ENCODE assay signal across 10 mouse cellular contexts in the genomic region with DNA sequence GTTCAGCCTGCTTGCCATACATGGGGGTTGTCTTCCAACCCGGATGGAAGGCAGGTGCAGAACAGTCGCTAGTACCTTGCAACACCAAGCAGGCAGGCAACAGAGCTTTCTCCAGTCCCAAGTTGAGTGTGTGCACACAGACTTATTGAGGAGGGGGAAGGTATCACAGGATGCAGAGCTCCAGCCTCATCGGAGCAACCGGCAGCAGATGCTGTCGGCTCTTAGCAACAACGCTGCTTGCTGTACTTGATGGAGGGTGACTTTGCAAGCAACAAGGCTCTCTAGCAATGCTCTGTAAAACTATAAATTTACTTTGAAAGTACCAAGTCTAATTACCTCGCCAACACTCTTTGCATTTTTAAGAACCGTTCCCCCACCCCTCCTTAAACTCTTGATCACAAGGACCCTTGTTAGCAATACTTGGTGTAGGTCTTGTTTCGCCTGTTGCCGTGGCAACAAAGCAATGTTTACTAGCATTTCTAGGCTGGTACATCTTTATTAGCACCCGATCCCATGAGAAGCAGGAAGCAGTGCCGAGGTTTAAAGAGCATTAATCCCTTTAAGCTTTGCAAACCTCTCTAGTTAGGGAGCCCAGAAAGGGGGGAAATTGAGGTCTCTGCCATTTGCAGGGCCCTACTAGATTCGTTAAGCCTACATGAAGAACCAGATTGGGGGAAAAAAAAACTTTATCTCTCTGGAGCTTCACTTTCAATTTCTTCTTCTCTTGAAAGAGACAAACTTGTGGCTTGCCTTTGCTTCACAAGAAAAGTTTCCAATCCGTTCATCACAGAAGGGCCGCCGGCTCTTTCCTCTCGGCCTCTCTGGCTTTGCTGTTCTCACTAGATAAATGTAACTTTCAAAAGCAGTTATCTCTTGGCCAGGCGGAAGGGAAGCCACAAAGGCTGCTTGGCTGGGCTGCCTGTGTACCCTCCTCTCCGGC.
A peak's percentile ranks its signal among the peaks of the same experiment; 100 is the strongest.
DNase-seq lines count a peak whose midpoint lies in the region; ATAC-seq and TF ChIP-seq lines count a peak whose summit lies in the region.
"Had no signal": no experiment of that assay in that cellular context is flagged by ENCODE, and none has a peak within 500 bp of the region (broad histone marks: within the 10 kb centered on the region; RNA-seq: fewer than 3 reads in every experiment).

No protein-coding gene starts in this region.

- peak overlapping the region; percentile 29; the same call in 1 of the 2 replicates for H3K9ac ChIP-seq in heart, embryonic 12.5 days
- H3K9ac ChIP-seq in MEL (ENCODE audit: control insufficient read depth, low read depth, low read length, poor library complexity, severe bottlenecking): no peak overlapping the region
- H3K9ac ChIP-seq in forebrain, embryonic 16.5 days (replicated peaks; ENCODE audit: low read depth, low read length): no peak overlapping the region; the same call in 1 of the 2 replicates
- H3K9ac ChIP-seq: embryonic facial prominence, embryonic 12.5 days; limb, embryonic 15.5 days had no signal

- no peak for ATAC-seq in heart, embryonic 12.5 days (ENCODE audit: insufficient number of reproducible peaks, low FRiP score)
- ATAC-seq in forebrain, embryonic 16.5 days: peak; percentile 55; the same call in 1 of the 2 replicates
- ATAC-seq in megakaryocyte-erythroid progenitor cell, adult 5-6 weeks (replicated peaks; ENCODE audit: low FRiP score, low TSS enrichment, poor library complexity, severe bottlenecking): peak; percentile 83

- H3K4me2 ChIP-seq in heart, embryonic 12.5 days: peak overlapping the region; percentile 35
- no peak overlapping the region for H3K4me2 ChIP-seq in forebrain, embryonic 16.5 days (ENCODE audit: low read length)
- H3K4me2 ChIP-seq: embryonic facial prominence, embryonic 12.5 days; limb, embryonic 15.5 days had no signal

- no peak overlapping the region for H3K4me3 ChIP-seq in heart, embryonic 12.5 days
- H3K4me3 ChIP-seq in MEL (ENCODE audit: control insufficient read depth in 1 of 2, insufficient read depth in 1 of 2, low read depth in 2 of 2, low read length in 2 of 2): peak overlapping the region; percentile 3 to 44; a peak in 3 of 4 replicates
- H3K4me3 ChIP-seq in forebrain, embryonic 16.5 days (replicated peaks; ENCODE audit: low read length): no peak overlapping the region
- H3K4me3 ChIP-seq: embryonic facial prominence, embryonic 12.5 days; limb, embryonic 15.5 days had no signal

- DNase-seq in heart, postnatal 4 days: no peak
- peak; percentile 87 for DNase-seq in MEL (ENCODE audit: low read depth, low spot score)
- no peak for DNase-seq in yolk sac, embryonic 10.5 days (ENCODE audit: low spot score)
- DNase-seq in frontal cortex, postnatal 36 days (ENCODE audit: low spot score in 2 of 2): no peak
- no peak for DNase-seq in natural killer cell, adult 2 months (ENCODE audit: low spot score in 2 of 2)

- H3K36me3 ChIP-seq in heart, embryonic 12.5 days: peaks cover 3% of the 10 kb centered on the region; the same call in 1 of the 2 replicates
- peaks cover 0 to 9% of the 10 kb centered on the region in 2 experiments; a peak in 2 of 4 replicates for H3K36me3 ChIP-seq in MEL (ENCODE audit: control insufficient read depth in 1 of 2, insufficient read depth in 2 of 2, low read length in 2 of 2)
- no peaks in the 10 kb centered on the region for H3K36me3 ChIP-seq in forebrain, embryonic 16.5 days (ENCODE audit: control insufficient read depth, insufficient read depth)
- H3K36me3 ChIP-seq: embryonic facial prominence, embryonic 12.5 days; limb, embryonic 15.5 days had no signal

- peak; percentile 85 to 87 for TF ChIP-seq EP300 in MEL (IDR thresholded peaks at IDR 0.05; ENCODE audit: low read depth in 1 of 2, low read length in 2 of 2)

- TF ChIP-seq RAD21 in MEL (IDR thresholded peaks at IDR 0.05; ENCODE audit: low read depth, low read length): no peak

- WGBS in heart, embryonic 12.5 days: 32% methylated on average over 19 of the region's 19 CpGs
- 16% methylated on average over 19 of the region's 19 CpGs for WGBS in forebrain, embryonic 16.5 days

- no peak for TF ChIP-seq CTCF in MEL (IDR thresholded peaks at IDR 0.05 in 2 of 3, conservative IDR thresholded peaks at IDR 0.05 in 1 of 3; ENCODE audit: control insufficient read depth in 1 of 3, insufficient read depth in 1 of 3, low read depth in 2 of 3, low read length in 3 of 3, poor library complexity in 1 of 3, severe bottlenecking in 1 of 3)

- peak overlapping the region; percentile 84 for H3K27ac ChIP-seq in heart, embryonic 12.5 days (ENCODE audit: poor library complexity, severe bottlenecking)
- peak overlapping the region; percentile 56 for H3K27ac ChIP-seq in MEL (ENCODE audit: control insufficient read depth, low read depth, low read length)
- peak overlapping the region; percentile 8; the same call in 1 of the 2 replicates for H3K27ac ChIP-seq in forebrain, embryonic 16.5 days (ENCODE audit: low read length)
- H3K27ac ChIP-seq: embryonic facial prominence, embryonic 12.5 days; limb, embryonic 15.5 days had no signal

- no peaks in the 10 kb centered on the region for H3K9me3 ChIP-seq in heart, embryonic 12.5 days (replicated peaks)
- H3K9me3 ChIP-seq in MEL (replicated peaks; ENCODE audit: insufficient read depth, low read length): no peaks in the 10 kb centered on the region
- H3K9me3 ChIP-seq in forebrain, embryonic 16.5 days (ENCODE audit: control insufficient read depth, low read length): no peaks in the 10 kb centered on the region
- H3K9me3 ChIP-seq: embryonic facial prominence, embryonic 12.5 days; limb, embryonic 15.5 days had no signal

- peaks cover 88% of the 10 kb centered on the region for H3K4me1 ChIP-seq in heart, embryonic 12.5 days (replicated peaks)
- H3K4me1 ChIP-seq in MEL (ENCODE audit: control insufficient read depth in 1 of 2, insufficient read depth in 2 of 2, low read length in 2 of 2): peaks cover 2 to 17% of the 10 kb centered on the region in 2 experiments
- peaks cover 25% of the 10 kb centered on the region for H3K4me1 ChIP-seq in forebrain, embryonic 16.5 days (replicated peaks; ENCODE audit: control insufficient read depth, insufficient read depth, low read length)

- no peak for TF ChIP-seq POLR2A in MEL (IDR thresholded peaks at IDR 0.05; ENCODE audit: control insufficient read depth in 1 of 2, insufficient read depth in 1 of 2, low read depth in 1 of 2, low read length in 2 of 2, poor library complexity in 1 of 2)

- no peaks in the 10 kb centered on the region for H3K79me2 ChIP-seq in MEL (ENCODE audit: control insufficient read depth, insufficient read depth, low read length, poor library complexity)

- H3K27me3 ChIP-seq in heart, embryonic 12.5 days (replicated peaks): no peaks in the 10 kb centered on the region
- no peaks in the 10 kb centered on the region for H3K27me3 ChIP-seq in MEL (ENCODE audit: control insufficient read depth in 1 of 2, insufficient read depth in 2 of 2, low read length in 2 of 2)
- no peaks in the 10 kb centered on the region for H3K27me3 ChIP-seq in forebrain, embryonic 16.5 days (replicated peaks; ENCODE audit: control insufficient read depth, insufficient read depth, low read length)
- H3K27me3 ChIP-seq: embryonic facial prominence, embryonic 12.5 days; limb, embryonic 15.5 days had no signal

TF ChIP-seq in MEL, 35 proteins besides CTCF, POLR2A, EP300 and RAD21:
- TF ChIP-seq TAL1 (IDR thresholded peaks at IDR 0.05; ENCODE audit: low read length) (peak; percentile 68), MXI1 (IDR thresholded peaks at IDR 0.05; ENCODE audit: low read depth, low read length) (peak; percentile 25; the same call in 1 of the 2 replicates), MAX (IDR thresholded peaks at IDR 0.05; ENCODE audit: low read length) (no peak), GATA1 (IDR thresholded peaks at IDR 0.05; ENCODE audit: low read depth, low read length) (peak; percentile 79), MAZ (IDR thresholded peaks at IDR 0.05; ENCODE audit: low read depth, low read length) (0 out of 2 replicates have a peak, but pooled peaks have one; percentile 28), BHLHE40 (IDR thresholded peaks at IDR 0.05; ENCODE audit: borderline replicate concordance, low read depth, low read length) (0 out of 2 replicates have a peak, but pooled peaks have one; percentile 8), ETS1 (IDR thresholded peaks at IDR 0.05; ENCODE audit: low read depth, low read length) (peak; percentile 62; the same call in 1 of the 2 replicates), ZNF384 (IDR thresholded peaks at IDR 0.05; ENCODE audit: low read depth, low read length) (peak; percentile 93), MYB (IDR thresholded peaks at IDR 0.05; ENCODE audit: low read depth, low read length) (peak; percentile 15; the same call in 1 of the 2 replicates), TCF12 (IDR thresholded peaks at IDR 0.05; ENCODE audit: low read depth, low read length) (peak; percentile 90), RCOR1 (IDR thresholded peaks at IDR 0.05; ENCODE audit: low read depth, low read length) (peak; percentile 85), MYC (IDR thresholded peaks at IDR 0.05; ENCODE audit: low read depth, low read length) (no peak), KAT2A (conservative IDR thresholded peaks at IDR 0.05; ENCODE audit: low read depth, low read length) (no peak), SMC3 (IDR thresholded peaks at IDR 0.05; ENCODE audit: low read depth, low read length) (peak; percentile 1; the same call in 1 of the 2 replicates), SIN3A (IDR thresholded peaks at IDR 0.05; ENCODE audit: low read length) (no peak; the same call in 1 of the 2 replicates), TBP (IDR thresholded peaks at IDR 0.05; ENCODE audit: low read depth, low read length) (0 out of 2 replicates have a peak, but pooled peaks have one; percentile 18)

Comparison
In these comparisons a context has a peak if more than half of its experiments do, and no peak if none do; other contexts are left out.
1. H3K27ac ChIP-seq: peak in every context shown above with its lines; median percentile 84 in heart, embryonic 12.5 days; 56 in MEL; 8 in forebrain, embryonic 16.5 days.
2. H3K4me3 ChIP-seq: peak in MEL (2 of 2); none in heart, embryonic 12.5 days (single experiment) and forebrain, embryonic 16.5 days (single experiment).